Mouse (Mus musculus): ENCODE results near the gene Art5. TPM values are rescaled to one million over a fixed set of nuclear protein-coding genes. Genes with fewer than 3 reads are reported as not detected.
A peak's percentile ranks its signal among the peaks of the same experiment; 100 is the strongest.
"Not testable (repeated sequence)": the region's sequence is repeated elsewhere in the genome, so short reads cannot be mapped to it uniquely, and the experiment has no call there.

Gene Art5
- total RNA-seq, 2 experiments from 2014 or later = 10.2 to 10.3 TPM

GRCm38 (mm10) chr7:102082816-102083215 is 26.5 kb downstream of the Art5 start, which contains the start of gene Trpc2:
Trpc2 (plus strand) TSS chr7:102083116.
- DNase-seq = no peak

- DNase-seq = no peak
Observed at GRCm38 (mm10) chr7:102081784-102082183, 27.5 kb downstream of the Art5 start.

GRCm38 (mm10) chr7:102080311-102080710 is 29.0 kb downstream of the Art5 start:
- no peak for DNase-seq

GRCm38 (mm10) chr7:102078517-102078916 is 30.8 kb downstream of the Art5 start:
- no peak for DNase-seq

GRCm38 (mm10) chr7:102076714-102077296 is 32.5 kb downstream of the Art5 start:
- no peak for DNase-seq

GRCm38 (mm10) chr7:102066363-102066762 is 42.9 kb downstream of the Art5 start:
- no peak for DNase-seq

- DNase-seq = peak; percentile 92
Observed at GRCm38 (mm10) chr7:102065046-102065891, 44.0 kb downstream of the Art5 start, which contains the start of the genes Rnf121, Xndc1 and Xntrpc. Rnf121 (minus strand) TSS chr7:102065469. Xndc1 (plus strand) TSS chr7:102065511. Xntrpc (plus strand) TSS chr7:102065713.

- no peak for DNase-seq
Observed at GRCm38 (mm10) chr7:102064655-102065045, 44.6 kb downstream of the Art5 start.

- no peak for DNase-seq
Observed at GRCm38 (mm10) chr7:102063891-102064290, 45.4 kb downstream of the Art5 start.

- no peak for DNase-seq
Observed at GRCm38 (mm10) chr7:102062203-102062602, 47.1 kb downstream of the Art5 start.

- DNase-seq = no peak
Observed at GRCm38 (mm10) chr7:102061353-102061752, 47.9 kb downstream of the Art5 start.

- DNase-seq = not testable (repeated sequence)
Observed at GRCm38 (mm10) chr7:102048524-102048923, 60.8 kb downstream of the Art5 start.

Other genes with a start within 250 kb of the Art5 start
- 10 to 100 TPM; 14.2 to 17.6 TPM for gene Anapc15, start 245.8 kb downstream of the Art5 start, total RNA-seq (2021)
- under 1 TPM; 0.67 to 0.77 TPM for gene Folr1, start 238.7 kb downstream of the Art5 start, total RNA-seq (2021)
- 100 to 1,000 TPM in 1 of 2 experiments, 10 to 100 TPM in 1; 94.3 to 103 TPM for gene Lamtor1, start 203.6 kb downstream of the Art5 start, total RNA-seq (2021)
- gene Tomt, start 203.1 kb downstream of the Art5 start, total RNA-seq (2021) = not detected
- 1 to 10 TPM; 3.0 to 4.2 TPM for gene Lrrc51, start 175.6 kb downstream of the Art5 start, total RNA-seq (2021)
- gene Numa1, start 175.4 kb downstream of the Art5 start, total RNA-seq (2021) = 10 to 100 TPM; 43.8 to 46.7 TPM
- gene Il18bp, start 90.8 kb downstream of the Art5 start, total RNA-seq (2021) = 1 to 10 TPM; 1.9 to 2.7 TPM
- 10 to 100 TPM; 22.4 to 24.2 TPM for gene Rnf121, start 44.0 kb downstream of the Art5 start, total RNA-seq (2021)
- 1 to 10 TPM; 4.5 to 5.1 TPM for gene Xndc1, start 44.0 kb downstream of the Art5 start, total RNA-seq (2021)
- under 1 TPM in 1 of 2 experiments, not detected in 1; 0.80 TPM for gene Xntrpc, start 43.8 kb downstream of the Art5 start, total RNA-seq (2021)
- gene Trpc2, start 26.4 kb downstream of the Art5 start, total RNA-seq (2021) = 1 to 10 TPM in 1 of 2 experiments, under 1 TPM in 1; 0.43 to 1.1 TPM
- 100 to 1,000 TPM; 383 to 418 TPM for gene Art1, start 7.7 kb downstream of the Art5 start, total RNA-seq (2021)
- gene Chrna10, start 7.3 kb upstream of the Art5 start, total RNA-seq (2021) = not detected
- gene Nup98, start 100.7 kb upstream of the Art5 start, total RNA-seq (2021) = 10 to 100 TPM; 19.9 to 22.9 TPM
- 10 to 100 TPM; 19.5 to 24.9 TPM for gene Pgap2, start 100.7 kb upstream of the Art5 start, total RNA-seq (2021)
- 10 to 100 TPM; 14.6 to 15.5 TPM for gene Rhog, start 146.6 kb upstream of the Art5 start, total RNA-seq (2021)
- 100 to 1,000 TPM; 169 to 171 TPM for gene Stim1, start 158.3 kb upstream of the Art5 start, total RNA-seq (2021)

Measured in gastrocnemius, postnatal 25 days (tissue).